Mouse (Mus musculus) skeletal muscle tissue, adult 2 months (tissue): ENCODE results near the gene Slpi.

Source experiments
- DNase-seq: peaks from one replicate; pipeline ENCODE4 v3.0.0-alpha.2; 2012; ENCODE audit warnings: low read depth, low spot score

The Slpi gene

DNA sequence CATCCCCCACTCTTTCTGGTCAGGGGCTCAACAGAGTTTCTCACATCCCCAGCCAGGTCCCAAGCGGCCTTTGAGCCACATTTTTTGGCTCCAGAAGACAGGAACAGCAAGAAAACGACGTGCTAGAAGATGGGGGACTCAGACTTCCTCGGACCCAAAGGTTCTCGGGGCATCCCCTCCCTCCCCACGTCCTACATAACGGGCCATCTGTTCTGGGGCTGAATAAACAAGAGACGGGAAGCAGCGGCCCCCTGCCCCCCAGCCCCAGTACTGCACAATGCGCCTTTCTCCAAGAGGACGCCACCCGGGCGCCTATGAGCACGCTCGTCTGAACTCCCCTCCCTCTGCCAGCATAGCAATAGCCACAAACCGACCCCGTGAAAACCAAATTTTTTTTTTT, at the start of gene Slpi:
Gene Slpi, minus strand, starts transcription at position 76 of the 400 bp plus-strand sequence.
- DNase-seq: no peak

DNA sequence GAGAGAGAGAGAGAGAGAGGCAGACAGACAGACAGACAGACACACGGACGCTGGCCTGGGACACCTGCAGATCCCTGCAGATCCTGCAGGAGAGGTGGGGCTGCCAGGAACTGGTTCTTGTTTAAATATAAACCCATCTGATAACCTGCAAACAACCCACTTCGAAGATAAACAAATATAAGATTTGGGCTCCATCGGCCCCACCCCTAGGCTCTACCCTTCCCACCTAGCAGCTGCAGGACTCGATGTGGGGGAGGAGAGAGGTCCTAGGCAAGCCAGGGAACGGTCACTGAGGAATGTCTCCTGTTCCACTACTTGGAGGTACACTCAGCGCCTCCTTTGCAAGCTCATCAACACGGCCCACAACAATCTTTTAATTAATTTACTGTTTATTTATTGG, 49.4 kb upstream of the Slpi start:
- no peak for DNase-seq

DNA sequence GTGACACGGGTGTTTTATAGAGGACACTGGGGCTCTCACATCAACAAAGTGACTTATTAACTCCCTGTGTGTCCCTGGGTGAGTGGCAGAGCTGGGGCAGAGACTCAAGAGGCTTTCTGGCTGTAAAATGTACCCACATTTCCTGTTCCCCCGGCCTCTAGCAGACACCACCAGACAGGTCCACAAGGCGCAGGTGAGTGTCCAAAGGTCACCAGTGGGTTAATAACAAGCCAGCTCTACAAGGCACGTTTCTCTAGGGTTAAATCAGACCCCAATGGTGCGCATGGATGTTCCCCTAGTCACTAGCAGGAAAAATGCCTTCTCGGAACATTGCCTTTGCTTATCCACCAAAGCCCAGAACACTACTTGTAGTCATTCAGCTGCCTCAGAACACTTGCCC, 48.8 kb upstream of the Slpi start:
- DNase-seq: no peak

DNA sequence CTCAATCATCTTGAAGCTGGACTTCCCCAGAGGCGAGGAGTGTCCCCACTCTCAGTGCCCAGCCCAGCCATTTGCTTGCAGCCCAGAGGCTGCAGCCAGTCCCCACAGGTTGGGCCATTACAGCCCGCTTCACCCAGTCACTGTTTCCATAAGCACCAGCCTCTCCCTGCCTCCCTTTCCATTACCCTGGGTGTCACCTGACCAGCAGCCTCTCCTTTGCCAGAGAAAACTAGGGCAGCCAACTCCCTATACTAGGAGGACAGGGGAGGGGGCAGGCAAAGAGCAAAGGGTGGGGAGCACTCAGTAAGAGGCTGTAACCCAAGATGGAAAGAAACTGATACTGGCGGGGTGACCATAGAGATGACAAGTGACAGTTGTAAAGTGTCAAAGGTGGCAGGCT, 48.1 kb upstream of the Slpi start:
- peak; percentile 79 for DNase-seq

DNA sequence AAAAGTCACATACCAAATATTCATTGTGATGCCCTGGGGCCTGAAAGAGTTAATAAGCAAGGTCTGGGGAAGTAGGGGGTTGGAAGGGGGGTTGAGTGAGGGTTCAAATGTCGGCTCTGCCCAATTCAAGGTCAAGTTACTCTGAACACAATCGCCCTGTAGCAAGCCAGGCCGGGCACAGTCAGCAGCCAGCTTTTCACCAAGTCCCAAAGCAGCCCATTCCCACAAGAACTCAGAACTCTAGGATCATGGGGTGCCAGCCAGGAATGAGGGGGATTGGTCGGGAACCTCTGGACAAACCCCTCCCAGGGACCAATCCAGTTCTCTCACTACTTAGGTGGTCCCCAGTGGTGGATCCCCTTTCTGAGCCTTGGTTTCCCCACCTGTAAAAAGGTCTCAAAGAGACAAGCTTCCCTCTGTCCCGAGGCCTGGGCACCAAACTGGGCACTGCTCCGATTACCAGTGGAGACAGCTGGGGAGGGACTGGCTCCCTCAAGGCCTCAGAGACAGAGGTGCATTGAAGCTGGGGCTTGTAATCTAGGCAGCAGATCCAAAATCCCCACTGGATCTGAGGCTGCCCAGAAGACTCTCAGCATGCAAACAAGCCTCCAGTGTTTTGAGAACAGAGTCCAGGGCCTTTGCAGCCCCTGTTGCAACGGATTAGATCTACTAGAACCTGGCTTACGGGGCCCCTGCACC, 47.5 kb upstream of the Slpi start:
- no peak for DNase-seq

DNA sequence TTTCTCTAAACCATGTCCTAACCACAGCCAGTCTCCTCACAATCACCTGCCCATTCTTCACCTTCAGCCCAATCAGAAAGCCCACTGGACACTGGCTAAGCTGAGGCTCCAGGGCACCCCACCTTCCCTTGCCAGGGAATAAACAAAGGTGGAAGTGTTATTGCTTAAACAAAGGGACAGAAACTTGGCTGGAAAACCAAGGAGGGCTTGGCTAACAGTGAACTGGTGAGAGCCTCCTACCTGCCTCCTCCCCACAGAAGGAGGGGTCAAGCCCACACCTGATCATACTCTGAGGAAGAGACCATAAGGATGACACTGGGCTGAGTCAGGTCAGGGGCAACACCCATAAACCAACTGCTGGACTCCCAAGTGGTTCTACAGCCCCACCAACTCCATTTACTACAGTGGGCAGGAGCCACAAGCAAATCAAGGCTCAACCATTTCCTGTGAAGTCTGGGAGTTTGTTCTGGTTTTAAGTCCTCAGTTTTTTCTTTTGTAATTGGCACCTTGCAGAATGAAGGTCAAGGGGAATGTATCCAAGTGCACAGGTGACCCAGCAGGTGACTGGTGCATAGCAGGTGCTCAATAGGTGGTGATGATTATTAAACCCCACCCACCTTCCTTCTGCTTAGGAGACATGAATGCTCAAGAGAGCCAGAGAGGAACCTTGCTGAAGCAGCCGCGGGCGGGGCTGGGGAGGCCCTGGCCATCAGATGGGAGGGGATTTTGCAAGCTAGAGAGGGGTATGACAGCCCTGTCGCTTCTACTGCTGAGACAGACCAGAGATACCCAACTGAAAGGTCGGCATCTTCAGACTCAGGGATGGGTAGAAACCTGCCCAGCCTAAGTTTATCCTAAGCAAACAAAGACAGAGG, 46.6 kb upstream of the Slpi start:
- no peak for DNase-seq

DNA sequence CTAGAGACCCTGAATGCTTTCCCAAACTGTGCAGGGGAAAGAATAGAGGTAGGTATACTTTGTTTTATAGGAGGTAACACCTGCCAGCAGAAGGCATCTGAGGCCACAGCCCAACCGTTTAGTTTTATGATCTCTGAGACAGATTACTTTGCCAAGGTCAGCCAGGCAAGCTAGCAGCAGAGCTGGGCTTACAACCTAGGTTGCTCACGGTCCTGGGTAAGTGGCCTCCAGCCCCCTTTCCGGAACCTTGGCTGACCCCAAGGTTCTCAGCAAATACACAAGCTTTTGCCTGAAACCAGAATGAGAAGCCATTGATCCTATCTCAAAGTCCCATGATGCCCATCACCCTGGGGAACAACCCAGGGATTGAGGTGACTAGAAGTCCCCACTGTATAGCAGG, 45.8 kb upstream of the Slpi start:
- DNase-seq: no peak

DNA sequence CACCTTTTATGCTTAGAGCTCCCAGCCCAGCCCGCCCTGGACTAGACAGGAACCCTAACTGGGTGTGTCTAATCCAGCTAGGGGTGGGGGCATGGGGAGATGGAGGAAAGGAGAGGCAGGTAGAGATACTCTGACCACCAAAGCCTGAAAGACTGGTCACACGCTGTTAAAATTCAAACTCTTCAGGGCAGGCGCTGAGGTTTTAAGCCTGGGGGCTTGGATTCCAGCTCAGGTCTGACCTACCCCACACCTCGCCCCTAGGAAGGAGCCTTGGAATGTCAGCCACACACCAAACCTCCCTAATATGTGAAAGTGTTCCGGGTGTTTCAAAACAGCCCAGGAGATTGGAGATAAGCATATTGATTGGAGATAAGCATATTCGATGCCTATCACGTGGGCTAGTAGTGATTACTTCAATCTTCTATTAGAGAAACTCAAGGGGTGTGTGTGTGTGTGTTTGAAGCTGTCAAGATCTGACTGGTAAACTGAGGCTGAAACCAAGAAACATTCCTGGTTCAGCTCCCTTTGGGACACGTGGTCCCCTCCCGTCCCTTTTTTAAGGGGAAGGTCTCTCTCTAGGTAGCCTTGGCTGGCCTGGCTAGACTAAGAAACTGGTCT, 44.5 kb upstream of the Slpi start:
- no peak for DNase-seq

DNA sequence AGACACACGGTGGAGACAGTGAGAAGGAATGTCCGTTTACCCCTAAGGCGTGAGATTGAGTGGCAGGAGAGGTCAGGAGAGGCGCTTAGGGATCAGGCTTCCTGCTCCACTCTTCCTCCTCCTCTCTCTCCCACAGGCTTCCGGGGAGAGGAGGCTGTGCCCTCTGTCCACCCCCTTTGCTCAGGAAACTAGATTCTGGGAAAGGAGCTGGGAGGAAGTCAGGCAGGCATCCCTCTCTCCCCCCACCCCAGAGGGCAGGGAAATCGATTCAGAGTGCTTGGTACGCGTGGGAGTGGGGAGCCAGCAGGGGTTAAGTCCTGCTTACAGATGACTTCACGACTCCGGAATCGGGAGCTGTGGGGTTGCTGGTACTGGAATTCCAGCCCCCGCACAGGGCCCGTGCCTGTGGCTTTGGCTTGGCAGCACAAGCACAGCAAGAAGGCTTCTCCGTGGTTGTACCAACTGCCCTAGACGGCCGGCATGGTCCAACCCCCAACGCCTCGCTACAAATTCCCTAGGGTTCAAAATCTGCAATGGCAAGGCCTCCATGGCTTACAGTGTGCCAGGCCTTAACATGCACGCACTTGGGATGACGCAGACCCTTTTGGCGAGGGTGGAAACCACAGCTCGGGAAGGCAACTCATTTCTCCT, 43.8 kb upstream of the Slpi start:
- peak; percentile 70 for DNase-seq

DNA sequence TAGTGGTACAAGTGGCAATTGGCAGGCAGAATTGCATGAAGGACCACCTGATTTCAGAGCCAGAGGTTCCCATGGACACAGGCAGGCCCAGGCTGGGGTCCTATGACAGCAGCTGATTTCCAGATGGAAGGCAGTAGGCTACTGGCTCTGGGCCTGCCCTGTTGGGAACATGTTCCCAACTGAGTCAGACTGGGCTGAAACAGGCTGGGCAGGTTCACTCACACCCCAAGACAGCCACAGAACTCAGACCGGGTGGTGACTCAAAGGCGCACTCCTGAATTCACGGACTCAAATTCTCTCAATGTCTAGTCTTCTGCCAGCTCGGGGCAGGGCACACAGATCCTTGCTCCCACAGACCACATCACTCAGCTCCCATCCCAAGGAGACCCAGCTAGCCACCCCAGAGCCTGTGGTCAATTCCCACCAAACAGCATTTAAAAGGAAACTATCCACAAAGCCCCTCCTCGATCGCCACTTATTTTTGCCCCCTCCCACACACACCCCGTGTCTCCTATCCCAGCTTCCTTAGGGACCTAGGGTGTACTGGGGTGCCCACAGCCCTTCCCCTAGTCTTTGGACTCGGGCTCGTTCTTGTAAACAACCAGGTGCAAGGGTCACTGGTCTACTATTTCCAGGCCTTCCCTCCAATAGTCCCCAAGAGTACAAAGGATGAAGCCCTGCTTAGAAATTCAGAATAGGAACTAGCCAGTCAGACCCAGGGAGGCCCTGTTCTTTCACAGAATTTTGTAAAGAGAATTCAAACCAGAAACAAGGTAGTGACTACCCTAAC, 43.0 kb upstream of the Slpi start:
- DNase-seq: no peak

DNA sequence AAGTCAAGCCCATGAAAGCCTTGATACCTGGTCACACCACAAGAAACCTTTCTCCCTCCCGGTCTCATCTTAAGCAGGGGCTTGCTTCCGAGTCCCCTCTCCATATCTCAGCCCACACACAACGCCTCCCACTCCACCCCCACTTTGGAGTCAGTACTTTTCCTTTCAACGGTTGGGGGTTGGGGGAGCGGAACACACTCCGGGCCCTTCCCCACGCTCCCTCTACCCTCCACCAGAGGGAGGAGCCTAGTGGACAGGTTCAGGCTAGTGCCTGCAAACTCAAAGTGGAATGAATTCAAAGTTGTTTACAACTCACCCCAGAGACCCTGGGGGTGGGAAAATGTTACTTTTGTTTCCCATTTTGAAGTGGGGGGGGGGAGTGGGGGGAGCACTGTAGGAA, 41.8 kb upstream of the Slpi start:
- DNase-seq: no peak

DNA sequence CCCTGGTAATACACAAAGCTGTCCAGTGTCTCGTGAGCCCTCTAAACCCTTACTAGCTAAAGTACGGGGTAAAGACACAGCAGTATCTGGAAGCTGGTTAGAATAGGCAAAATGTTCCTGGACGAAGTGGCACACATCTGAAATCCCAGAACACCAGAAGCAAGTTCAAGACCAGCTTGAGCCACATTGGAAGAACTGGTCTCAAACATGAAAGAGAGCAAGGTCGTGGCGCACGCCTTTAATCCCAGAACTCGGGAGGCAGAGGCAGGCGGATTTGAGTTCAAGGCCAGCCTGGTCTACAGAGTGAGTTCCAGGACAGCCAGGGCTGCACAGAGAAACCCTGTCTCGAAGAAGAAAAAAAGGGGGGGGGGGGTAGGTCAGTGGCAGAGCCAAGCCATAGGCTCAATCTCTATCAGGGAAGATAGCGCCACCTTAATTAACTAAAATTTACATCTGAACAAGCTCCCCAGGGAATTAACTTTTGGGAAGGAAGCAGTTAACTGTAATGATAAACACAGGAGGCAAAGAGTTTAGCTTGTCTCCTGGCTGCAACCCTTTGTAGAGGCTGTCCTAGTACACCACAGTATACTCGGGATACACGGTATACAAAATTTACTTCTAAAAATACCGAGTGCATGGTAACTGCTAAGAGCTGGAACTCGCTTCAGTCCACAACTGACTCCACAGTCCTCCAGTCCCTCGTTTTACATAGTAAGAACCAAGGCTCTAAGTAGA, 41.2 kb upstream of the Slpi start:
- no peak for DNase-seq

DNA sequence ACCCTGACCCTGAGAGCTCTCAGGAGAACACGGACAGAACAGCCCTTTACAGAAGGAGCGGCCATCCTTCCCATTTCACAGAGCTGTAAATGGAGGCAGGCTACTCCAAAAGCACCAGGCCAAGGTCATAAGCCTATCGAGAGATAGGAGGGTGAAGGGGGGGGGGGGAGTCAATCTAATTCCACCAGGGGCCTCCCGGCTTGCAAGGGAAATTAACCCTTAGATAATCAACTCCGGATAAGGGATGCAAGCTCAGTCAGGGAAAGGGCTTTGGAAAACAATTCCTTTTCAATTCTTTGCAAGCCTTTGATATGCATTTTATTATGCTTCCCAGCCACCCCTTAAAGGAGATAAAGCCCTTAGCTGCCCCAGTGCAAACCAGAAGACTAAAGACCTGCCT, 39.6 kb upstream of the Slpi start:
- DNase-seq: no peak

DNA sequence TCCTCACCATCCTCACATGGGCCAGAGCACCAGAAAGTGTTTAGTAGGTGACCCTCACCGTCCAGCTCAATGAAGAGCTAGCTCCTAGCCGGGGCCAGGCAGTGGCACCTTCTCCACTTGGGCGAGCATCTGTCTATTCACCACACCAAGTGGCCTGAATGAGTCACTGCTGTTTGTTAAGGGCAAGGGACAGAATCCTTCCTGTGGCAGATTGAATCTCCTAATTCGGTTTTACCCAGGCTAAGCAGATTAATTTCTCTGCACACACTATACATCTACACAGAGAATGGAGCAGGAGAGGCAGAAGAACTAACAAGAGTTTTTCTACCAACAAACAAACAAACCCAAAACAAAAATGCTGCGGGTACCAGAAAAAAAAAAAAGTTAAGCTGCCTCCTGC, 38.1 kb upstream of the Slpi start:
- DNase-seq: no peak

DNA sequence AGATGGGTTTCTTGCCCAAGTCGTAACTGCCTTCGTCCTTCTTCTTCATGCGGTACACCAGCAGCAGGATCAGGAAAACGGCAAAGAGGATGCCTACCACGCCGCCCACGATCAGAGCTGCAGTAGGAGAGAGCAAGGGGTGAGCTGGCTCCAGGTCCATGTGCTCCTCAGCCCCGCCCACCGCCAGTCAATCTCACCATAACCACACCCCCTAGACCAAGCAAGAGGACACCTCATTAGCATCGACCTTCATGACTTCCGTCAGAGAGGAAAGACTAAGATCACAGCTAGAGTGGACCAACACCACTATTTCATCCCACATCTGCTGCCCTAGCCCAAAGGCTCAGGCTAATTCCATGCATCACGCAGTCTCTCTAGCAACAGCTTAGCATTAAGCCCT, 37.2 kb upstream of the Slpi start:
- DNase-seq: no peak

DNA sequence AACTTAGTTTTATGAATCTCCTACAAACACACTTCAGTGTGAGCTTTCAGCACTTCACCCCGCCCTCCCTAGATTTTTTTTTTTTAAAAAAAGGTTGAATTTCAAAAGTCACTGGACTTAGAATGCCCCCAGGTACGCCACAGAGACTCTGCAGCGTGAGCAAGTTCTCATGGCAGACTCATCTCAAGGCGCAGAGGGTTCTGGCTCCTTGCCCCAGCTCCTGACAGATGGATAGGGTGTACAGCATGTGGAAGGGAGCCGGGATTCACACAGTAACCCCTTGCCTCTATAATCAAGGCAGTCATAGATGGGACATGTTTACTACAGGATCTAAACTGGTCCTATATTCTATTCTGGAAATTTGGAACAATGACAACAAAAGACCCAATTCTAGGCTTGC, 36.5 kb upstream of the Slpi start:
- no peak for DNase-seq

DNA sequence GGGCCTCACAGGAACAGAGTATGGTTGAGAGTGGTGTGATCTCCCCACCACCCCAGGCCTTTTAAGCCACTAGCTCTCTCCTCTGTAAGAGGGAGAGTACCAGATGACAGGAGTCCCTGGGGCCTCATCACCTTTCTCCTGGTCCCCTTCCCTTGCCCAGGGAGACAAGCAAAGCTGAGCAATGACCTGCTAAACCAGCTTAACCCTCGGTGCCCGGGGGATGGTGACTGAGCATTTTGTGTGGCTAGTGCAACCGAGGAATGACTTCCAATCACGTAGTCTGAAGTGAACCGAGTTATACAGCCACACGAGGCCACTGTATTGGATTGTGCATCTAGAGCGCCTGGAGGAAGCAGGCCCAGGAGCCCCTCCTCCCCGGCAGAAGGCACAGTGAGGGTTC, 35.5 kb upstream of the Slpi start:
- no peak for DNase-seq

DNA sequence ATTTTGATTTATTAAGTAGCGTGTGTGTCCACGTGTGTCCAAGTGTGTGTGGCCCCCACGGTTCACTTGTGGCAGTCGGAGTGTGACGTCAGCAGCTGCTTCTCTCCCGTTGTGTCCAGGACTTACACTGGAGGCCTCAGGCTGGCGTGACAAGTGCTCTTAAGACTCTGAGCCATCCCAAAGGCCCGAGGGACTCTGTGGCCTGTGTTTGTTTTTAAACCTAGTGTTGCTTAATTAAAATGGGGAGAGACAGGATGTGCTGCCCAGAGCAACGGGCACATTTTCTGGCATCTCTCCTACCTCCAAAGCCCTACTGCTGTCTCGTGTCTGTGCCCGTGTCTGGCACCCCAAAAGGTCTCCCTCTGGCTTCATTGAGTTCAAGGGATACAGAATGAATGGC, 34.6 kb upstream of the Slpi start:
- DNase-seq: no peak

DNA sequence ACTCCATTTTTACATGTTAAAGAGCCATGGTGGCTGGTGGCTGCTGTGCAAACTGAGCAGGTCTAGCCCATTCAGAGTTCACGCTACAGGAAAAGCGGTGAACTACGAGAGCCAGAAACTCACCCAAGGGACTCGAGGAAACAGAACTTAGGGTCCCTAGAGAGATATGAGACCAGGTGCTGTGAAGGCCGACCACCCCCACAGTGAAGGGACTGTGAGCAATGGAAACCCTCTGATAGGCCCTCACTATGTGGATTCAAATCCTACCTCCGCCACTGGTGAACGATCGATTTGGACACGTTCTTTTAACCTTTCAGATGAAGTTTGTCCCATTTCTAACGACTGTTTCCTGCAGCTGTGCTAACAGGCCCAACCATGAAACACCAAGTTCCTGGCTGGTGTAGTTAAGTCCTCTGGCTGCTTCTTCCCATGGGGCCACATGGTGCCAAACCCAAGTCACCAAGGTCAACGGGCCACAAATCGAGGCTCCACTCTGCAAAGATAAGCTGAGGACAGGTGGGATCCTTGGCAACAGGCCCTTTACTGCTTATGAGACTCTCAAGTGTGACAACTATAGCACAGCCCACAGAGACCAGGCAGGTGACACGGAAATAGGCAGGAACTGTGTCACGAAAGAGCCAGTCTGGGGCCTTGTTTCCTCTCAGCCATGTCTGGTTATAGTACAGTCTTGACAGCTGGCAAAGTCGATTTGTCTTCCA, 33.9 kb upstream of the Slpi start:
- no peak for DNase-seq

DNA sequence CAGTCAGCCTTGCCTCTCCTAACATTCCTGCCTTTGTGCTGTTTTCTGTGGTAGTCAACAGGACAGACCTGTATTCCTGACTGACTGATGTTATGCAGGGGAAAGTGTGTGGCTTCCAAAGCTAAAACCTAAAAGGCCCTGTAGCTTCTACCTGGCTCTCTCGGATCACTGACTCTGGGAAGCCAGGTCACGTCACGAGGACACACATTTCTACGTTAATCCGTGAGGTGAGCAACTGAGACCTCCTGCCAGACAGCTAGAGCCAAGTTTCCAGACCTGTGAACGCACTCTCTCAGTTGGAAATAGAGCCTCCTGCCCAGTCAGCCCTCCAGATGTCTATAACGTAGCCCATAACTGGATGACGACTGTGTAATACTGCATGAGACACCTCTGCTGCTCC, 33.1 kb upstream of the Slpi start:
- no peak for DNase-seq
